Mouse (Mus musculus): ENCODE data around the gene Pianp. TPM values are rescaled to one million over a fixed set of nuclear protein-coding genes. Genes with fewer than 3 reads are reported as not detected.
A peak's percentile ranks its signal among the peaks of the same experiment; 100 is the strongest.
"Not testable (repeated sequence)": the region's sequence is repeated elsewhere in the genome, so short reads cannot be mapped to it uniquely, and the experiment has no call there.

The Pianp gene
- total RNA-seq, 4 experiments from 2014 or later, result 115 to 179 (median 146) TPM

DNA sequence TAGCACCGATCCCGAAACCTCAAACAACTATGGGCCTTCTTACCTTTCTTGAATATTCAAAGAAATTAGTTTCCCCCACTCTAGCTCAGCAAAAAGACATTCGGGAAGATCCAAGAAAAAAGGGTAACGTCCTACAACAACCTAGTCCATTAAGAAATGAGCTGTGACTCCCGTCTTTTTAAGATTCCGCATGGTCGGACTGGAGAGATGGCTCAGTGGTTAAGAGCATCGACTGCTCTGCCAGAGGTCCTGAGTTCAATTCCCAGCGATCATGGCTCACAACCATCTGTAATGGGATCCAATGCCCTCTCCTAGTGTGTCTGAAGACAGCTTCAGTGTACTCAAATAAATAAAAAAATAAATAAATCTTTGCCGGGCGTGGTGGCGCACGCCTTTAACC is 11.6 kb downstream of the Pianp start:
- no peak for DNase-seq (ENCODE audit: low spot score in 2 of 2)

DNA sequence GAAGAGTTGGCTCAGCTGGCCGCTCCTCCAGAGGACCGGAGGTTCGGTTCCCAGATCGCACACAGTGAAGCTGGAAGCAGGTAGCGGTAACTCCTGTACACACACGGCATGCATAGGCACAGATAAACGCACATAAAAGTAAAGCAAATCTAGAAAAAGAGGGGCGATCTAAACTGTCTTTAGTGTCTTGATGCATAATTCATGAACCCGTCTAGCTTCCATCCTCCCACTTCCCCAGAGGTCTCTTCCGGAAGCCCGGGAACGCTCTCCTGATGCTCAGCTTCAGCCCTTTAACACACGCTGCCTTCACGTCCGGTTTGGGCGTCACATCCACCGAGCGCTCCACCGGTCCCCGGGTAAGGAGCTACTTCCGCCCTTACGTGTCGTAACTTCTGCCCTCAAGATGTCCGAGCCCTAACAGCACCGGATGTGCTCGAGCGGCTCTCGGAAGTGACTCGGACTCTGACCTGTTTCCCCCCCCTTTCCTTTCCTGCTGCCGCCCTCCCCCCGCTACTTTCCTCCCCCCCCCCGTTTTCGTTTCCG is 12.2 kb downstream of the Pianp start:
- peak; percentile 99 for DNase-seq (ENCODE audit: low spot score in 2 of 2)

DNA sequence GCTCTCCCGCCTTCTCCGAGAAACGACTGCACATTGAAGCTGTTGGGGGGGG is 12.5 kb downstream of the Pianp start, which contains the start of gene Zfp384:
Gene Zfp384 (plus strand): TSS at position 17 of the 52 bp plus-strand sequence.
- DNase-seq (ENCODE audit: low spot score in 2 of 2), result no peak

DNA sequence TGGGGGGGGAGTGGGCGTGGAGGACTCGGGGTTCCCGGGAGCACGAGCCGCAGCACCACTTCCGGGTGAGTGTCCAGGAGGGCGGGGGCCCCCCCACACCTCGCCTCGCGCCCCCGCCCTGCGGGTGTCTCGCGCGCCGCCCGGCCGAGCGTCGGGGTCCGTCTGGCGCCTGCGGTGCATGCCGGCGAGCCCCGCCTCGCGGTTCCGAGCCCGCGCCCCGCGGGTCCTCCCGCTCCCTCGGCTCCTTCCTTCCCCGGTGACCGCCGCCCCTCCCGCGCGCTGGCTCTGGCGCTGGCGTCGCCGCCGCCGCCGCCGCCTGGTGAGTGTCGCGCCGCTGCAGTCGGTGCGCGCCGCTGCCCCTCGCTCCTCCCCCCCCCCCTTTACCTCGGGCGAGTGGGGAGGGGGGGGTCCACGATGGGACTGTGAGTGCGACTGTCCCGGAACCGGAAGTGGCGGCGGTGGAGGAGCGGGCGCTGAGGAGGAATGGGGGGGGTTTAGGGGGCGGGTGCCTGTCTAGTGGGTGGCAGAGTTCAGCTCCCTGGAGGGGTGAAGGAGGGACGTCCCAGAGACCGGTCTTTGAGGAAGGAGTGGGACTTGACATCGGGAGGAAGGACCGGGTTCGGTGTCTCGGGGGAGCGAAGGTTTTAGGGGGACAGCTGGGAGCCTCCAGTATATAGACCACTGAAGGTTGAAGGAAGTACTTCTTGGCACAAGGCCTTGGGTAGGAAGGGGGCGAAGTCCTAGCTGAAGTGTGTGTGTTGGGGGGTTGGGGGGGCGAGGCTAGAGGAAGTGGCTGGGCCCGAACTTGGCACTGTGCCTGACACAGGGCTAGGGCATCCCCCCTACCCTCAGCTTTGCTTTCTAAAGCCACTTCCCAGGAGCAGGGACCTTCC is 12.9 kb downstream of the Pianp start:
- DNase-seq (ENCODE audit: low spot score in 2 of 2), result peak; percentile 51 to 52

DNA sequence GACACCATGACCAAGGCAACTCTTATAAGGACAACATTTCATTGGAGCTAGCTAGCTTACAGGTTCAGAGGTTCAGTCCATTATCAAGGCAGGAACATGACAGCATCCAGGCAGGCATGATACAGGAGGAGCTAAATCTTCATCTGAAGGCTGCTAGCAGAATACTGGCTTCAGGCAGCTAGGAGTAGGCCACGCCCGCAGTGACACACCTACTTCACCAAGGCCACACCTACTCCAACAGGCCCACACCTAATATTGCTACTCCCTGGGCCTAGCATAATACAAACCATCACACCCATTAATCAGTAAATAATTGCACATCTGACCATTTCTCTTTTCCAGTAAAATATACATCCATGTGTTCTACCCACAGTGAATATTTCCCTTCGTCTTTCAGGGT is 21.2 kb downstream of the Pianp start:
- no peak for DNase-seq (ENCODE audit: low spot score in 2 of 2)

DNA sequence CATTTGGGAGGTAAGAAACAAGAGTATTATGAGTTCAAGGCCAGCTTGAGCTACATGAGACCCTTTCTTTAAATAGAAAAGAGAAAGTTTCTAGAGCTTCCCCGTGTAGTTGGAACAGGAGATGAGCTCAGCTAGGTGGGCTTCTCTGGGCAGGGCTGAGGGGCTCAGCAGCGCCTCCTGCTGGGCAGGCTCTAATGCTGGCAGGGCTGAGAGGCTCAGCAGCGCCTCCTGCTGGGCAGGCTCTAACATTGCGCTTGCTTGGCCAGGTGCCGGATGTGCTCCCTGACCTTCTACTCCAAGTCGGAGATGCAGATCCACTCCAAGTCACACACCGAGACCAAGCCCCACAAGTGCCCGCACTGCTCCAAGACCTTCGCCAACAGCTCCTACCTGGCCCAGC is 34.0 kb downstream of the Pianp start:
- not testable (repeated sequence) for DNase-seq (ENCODE audit: low spot score in 2 of 2)

DNA sequence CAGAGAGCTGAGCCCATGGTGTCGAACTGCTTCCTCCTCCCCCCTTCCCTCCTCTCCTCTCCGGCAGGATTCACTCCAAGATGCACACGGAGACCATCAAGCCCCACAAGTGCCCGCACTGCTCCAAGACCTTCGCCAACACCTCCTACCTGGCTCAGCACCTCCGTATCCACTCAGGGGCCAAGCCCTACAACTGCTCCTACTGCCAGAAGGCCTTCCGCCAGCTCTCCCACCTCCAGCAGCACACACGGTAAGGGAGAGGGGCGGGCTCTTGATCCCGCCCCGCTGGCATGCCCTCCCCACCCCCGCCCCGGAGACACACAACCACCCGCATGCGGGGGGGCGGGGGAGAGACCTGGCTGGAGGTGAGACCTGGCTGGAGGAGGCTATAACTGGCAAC is 35.1 kb downstream of the Pianp start:
- no peak for DNase-seq (ENCODE audit: low spot score in 2 of 2)

DNA sequence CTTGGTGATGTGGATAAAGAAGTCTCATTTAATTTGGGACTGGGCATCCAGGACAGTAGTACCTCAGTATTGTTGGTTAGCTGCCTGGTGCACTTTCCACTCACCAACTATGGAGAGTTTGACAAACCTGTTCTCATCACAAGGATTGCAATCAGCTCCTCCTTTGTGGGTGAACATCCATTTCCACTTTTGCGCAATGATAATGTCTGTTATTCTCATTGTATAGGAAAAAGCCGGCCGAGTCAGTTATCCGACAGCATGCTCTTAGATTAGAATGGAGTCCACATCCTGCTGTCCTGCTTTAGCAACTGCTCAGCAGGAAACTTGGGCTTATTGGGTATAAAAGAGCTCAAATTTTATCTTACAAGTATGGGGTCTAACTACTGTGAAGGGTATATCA is 42.2 kb downstream of the Pianp start:
- DNase-seq (ENCODE audit: low spot score in 2 of 2), result no peak

DNA sequence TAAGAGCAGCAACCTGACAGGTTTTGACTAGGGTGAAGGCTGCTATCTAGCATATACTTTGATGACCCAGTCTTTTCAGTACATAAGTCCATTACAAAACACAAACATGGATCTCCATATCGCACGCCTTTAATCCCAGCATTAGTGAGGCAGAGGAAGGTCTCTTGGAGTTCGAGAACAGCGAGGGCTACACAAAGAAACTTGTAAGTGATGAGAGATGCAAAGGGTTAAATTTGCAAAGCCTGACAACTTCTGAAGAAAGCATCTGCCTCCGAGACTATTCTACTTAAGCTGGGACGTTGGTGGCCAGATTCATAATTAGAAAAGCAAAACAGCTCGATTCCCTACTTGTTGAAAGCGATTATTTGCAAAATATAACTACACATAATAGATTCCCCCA is 42.6 kb downstream of the Pianp start:
- no peak for DNase-seq (ENCODE audit: low spot score in 2 of 2)

DNA sequence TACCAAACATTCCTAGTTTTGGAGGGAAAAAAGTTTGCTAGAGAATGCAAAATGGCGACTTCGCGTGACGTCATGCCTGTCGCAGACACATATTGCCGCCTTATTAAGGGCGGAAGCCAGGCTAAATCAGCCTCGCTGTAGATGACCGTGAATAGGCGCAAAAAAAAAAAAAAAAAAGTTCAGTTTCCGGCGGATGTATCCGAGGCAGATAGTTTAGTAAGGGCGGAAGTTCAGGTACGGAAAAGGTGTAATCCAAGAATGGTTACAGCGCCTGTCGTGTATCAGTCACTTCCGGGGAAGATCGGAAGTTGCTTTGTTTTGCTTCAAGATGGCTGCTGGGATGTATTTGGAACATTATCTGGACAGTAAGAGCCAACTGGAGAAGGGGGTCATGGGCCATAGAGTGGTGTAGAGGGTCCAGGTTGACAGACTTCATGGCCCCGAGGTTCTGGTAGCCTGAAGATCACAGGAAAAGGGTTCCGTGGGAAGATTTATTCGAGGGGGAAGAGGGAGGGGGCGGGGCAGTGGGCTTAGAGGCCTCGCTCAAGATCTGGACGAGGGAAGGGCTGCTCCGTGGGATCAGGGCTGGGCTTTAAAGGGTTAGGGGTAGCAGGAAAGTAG is 43.1 kb downstream of the Pianp start, which contains the start of gene Ing4:
Gene Ing4 (plus strand): TSS at position 228 of the 621 bp plus-strand sequence.
- DNase-seq (ENCODE audit: low spot score in 2 of 2), result peak; percentile 92

DNA sequence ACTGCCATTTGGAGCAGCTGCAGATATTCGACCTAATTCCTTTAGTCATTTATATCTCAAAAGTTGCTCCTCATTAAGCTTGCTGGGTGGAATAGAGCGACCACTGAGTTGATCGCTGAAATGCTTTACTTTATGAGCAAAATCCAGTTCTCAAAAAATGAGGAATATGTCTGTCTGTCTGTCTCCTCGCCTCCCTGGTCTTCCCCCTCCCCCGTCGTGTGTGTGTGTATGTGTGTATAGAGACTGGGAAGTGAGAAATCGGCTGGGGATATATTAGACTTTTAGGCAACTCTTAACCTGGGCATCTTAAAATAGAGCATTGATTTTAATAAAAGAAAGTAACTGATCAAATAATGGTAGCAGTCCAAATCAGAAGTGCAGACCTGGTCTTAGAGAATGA is 43.7 kb downstream of the Pianp start:
- no peak for DNase-seq (ENCODE audit: low spot score in 2 of 2)

DNA sequence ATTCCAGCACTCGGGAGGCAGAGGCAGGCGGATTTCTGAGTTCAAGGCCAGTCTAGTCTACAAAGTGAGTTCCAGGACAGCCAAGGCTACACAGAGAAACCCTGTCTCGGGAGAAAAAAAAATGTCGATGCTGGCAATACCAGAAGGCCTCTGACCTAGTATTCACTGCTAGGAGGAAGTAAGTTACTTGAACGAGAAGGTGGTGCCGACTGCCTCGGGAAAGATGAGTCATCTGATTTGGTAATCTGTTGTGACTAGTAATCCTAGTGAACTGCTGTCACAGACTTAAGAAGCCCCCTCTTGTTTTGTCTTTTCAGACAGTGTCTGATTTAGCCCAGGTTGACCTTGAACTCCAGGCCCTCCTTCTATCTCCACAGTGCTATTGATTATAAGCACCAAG is 44.6 kb downstream of the Pianp start:
- DNase-seq (ENCODE audit: low spot score in 2 of 2), result no peak

DNA sequence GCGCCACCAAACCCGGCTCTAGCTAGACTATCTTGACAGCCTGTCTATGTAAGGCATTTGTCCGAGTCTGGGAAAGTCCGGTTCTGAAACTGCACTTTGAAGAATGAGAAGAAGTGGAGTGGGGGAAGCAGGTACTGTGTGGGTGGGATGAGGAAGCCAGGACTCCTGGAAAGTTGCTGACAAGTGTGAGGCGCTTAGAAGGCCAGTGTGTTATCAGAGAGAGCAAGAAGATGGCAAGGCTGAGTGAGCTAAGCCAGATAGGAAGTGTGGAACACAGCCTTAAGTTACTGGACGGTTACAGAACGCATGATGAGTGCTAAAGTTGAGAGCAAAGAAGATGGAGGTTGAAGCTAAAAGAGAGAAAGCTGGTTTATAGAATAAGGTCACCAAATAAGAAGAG is 45.6 kb downstream of the Pianp start:
- no peak for DNase-seq (ENCODE audit: low spot score in 2 of 2)

DNA sequence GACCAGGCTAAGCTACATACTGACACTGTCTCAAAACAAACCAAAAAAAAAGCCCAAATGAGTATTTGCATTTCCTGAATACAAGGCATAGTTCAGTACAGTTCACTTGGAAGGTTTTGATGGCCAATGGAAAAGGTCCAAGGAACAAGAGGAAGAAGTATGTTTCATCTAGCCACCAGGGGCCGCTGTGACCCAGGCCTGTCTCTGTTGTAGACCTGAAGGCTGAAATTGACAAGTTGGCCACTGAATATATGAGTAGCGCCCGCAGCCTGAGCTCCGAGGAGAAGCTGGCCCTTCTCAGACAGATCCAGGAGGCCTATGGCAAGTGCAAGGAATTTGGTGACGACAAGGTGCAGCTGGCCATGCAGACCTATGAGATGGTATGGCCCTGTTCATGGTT is 50.2 kb downstream of the Pianp start:
- DNase-seq (ENCODE audit: low spot score in 2 of 2), result peak; percentile 69 to 81

DNA sequence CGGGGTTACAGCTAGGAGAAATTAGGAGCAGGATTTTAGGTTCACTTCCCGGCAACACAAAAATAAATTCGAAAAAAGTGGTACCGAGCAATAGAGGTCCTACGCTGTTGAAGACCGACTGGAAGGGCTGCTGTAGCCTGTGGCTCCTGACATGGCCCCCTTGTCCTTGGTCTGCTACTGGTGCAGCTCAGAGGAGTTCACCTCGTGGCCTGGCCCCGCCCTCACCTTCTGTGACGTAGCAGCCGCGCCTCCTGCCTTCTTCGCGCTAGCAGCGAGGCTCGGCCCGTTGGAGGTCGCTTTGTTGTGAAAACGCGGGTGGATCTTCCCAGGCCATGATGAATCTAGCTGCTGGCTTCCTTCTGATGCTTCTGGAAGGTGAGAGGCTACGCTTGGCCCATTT is 53.2 kb downstream of the Pianp start, which contains the start of gene Acrbp:
Gene Acrbp (plus strand): TSS at position 12 of the 400 bp plus-strand sequence.
- no peak for DNase-seq (ENCODE audit: low spot score in 2 of 2)

DNA sequence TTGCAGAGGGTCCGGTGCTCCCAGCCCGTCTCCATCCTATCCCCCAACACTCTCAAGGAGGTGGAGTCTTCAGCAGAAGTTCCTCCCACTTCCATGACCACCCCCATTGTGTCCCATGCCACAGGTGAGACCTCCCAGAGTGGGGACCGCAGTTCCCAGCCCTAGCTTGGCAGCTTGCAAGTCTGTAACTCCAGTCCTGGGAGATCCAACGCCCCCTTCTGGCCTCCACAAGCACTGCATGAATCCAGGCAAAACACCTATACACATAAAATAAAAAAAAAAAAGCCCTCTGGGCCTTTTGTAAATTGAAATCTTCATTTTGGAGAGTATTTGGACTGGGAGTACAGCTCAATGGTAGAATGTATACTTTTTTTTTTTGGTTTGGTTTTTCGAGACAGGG is 54.7 kb downstream of the Pianp start:
- DNase-seq (ENCODE audit: low spot score in 2 of 2), result no peak

Other genes starting within 250 kb of the Pianp start
- 1 to 10 TPM in 1 of 4 experiments, not detected in 3; 5.1 TPM for gene Gm45234, start 240.7 kb upstream of the Pianp start, total RNA-seq (2022)
- 100 to 1,000 TPM; 138 to 158 (median 147) TPM for gene Atn1, start 240.2 kb upstream of the Pianp start, total RNA-seq (2022)
- gene Eno2, start 227.0 kb upstream of the Pianp start, total RNA-seq (2022), result 1,000 to 10,000 TPM in 3 of 4 experiments, 100 to 1,000 TPM in 1; 993 to 1,113 (median 1,027) TPM
- 1 to 10 TPM; 2.3 to 5.1 (median 3.3) TPM for gene Lrrc23, start 217.0 kb upstream of the Pianp start, total RNA-seq (2022)
- gene Spsb2, start 188.0 kb upstream of the Pianp start, total RNA-seq (2022), result 1 to 10 TPM; 3.1 to 7.0 (median 6.0) TPM
- 100 to 1,000 TPM; 782 to 819 (median 789) TPM for gene Tpi1, start 182.4 kb upstream of the Pianp start, total RNA-seq (2022)
- 100 to 1,000 TPM; 181 to 196 (median 186) TPM for gene Usp5, start 167.2 kb upstream of the Pianp start, total RNA-seq (2022)
- gene Cdca3, start 167.1 kb upstream of the Pianp start, total RNA-seq (2022), result 1 to 10 TPM in 2 of 4 experiments, under 1 TPM in 2; 0.61 to 1.0 (median 0.95) TPM
- gene Gnb3, start 156.4 kb upstream of the Pianp start, total RNA-seq (2022), result under 1 TPM in 2 of 4 experiments, not detected in 2; 0.36 to 0.96 TPM
- 10 to 100 TPM; 32.2 to 51.8 (median 36.4) TPM for gene P3h3, start 138.9 kb upstream of the Pianp start, total RNA-seq (2022)
- gene Gpr162, start 132.7 kb upstream of the Pianp start, total RNA-seq (2022), result 100 to 1,000 TPM; 171 to 204 (median 183) TPM
- gene Cd4, start 108.5 kb upstream of the Pianp start, total RNA-seq (2022), result under 1 TPM in 2 of 4 experiments, not detected in 2; 0.12 to 0.38 TPM
- gene Lag3, start 85.0 kb upstream of the Pianp start, total RNA-seq (2022), result 10 to 100 TPM in 2 of 4 experiments, 1 to 10 TPM in 2; 1.6 to 15.6 (median 8.5) TPM
- gene Ptms, start 76.6 kb upstream of the Pianp start, total RNA-seq (2022), result 100 to 1,000 TPM; 881 to 936 (median 911) TPM
- 100 to 1,000 TPM; 564 to 596 (median 590) TPM for gene Mlf2, start 65.3 kb upstream of the Pianp start, total RNA-seq (2022)
- 100 to 1,000 TPM; 129 to 152 (median 145) TPM for gene Cops7a, start 31.2 kb upstream of the Pianp start, total RNA-seq (2022)
- gene Zfp384, start 12.5 kb downstream of the Pianp start, total RNA-seq (2022), result 10 to 100 TPM; 44.6 to 54.5 (median 50.6) TPM
- gene Ing4, start 43.1 kb downstream of the Pianp start, total RNA-seq (2022), result 10 to 100 TPM; 50.1 to 63.5 (median 55.4) TPM
- gene Acrbp, start 53.0 kb downstream of the Pianp start, total RNA-seq (2022), result 10 to 100 TPM; 12.8 to 20.9 (median 15.6) TPM
- gene Lpar5, start 71.2 kb downstream of the Pianp start, total RNA-seq (2022), result 1 to 10 TPM in 3 of 4 experiments, under 1 TPM in 1; 0.23 to 3.9 (median 1.9) TPM
- gene Chd4, start 99.3 kb downstream of the Pianp start, total RNA-seq (2022), result 100 to 1,000 TPM; 159 to 187 (median 175) TPM
- 10 to 100 TPM; 33.0 to 33.9 (median 33.5) TPM for gene Nop2, start 135.2 kb downstream of the Pianp start, total RNA-seq (2022)
- gene Iffo1, start 148.5 kb downstream of the Pianp start, total RNA-seq (2022), result 10 to 100 TPM; 67.2 to 78.4 (median 74.4) TPM
- gene Gapdh, start 169.8 kb downstream of the Pianp start, total RNA-seq (2022), result 1,000 to 10,000 TPM; 2,500 to 2,996 (median 2,728) TPM
- 10 to 100 TPM; 21.7 to 33.4 (median 23.7) TPM for gene Ncapd2, start 195.0 kb downstream of the Pianp start, total RNA-seq (2022)
- 10 to 100 TPM; 63.7 to 67.8 (median 64.6) TPM for gene Mrpl51, start 195.1 kb downstream of the Pianp start, total RNA-seq (2022)
- 100 to 1,000 TPM in 1 of 4 experiments, 10 to 100 TPM in 3; 80.8 to 101 (median 90.5) TPM for gene Vamp1, start 218.9 kb downstream of the Pianp start, total RNA-seq (2022)
- gene Tapbpl, start 235.2 kb downstream of the Pianp start, total RNA-seq (2022), result 1 to 10 TPM; 4.0 to 6.8 (median 5.0) TPM
- not detected for gene Cd27, start 240.3 kb downstream of the Pianp start, total RNA-seq (2022)